Mouse (Mus musculus) limb, embryonic 14.5 days (tissue): ENCODE measurements around the gene Shc2. TPM values are rescaled to one million over a fixed set of nuclear protein-coding genes. Genes with fewer than 3 reads are reported as not detected.

Experiments used
- ATAC-seq: fragments of 200-750 bp; cut with Nextera tagmentation; 2 replicates; pipeline ENCODE4 v1.8.0; 2017; ENCODE audit warnings: low read depth, moderate number of reproducible peaks, moderate TSS enrichment; ENCODE audit not compliant: low FRiP score
- DNase-seq: peaks from one replicate; pipeline ENCODE4 v3.0.0-alpha.2; 2015; ENCODE audit warnings: low spot score
- H3K27ac ChIP-seq: fragments of 300-500 bp; sonication (generic); replicated peaks from 2 replicates; pipeline ENCODE4 v1.5.1; 2014; ENCODE audit warnings: low read depth, mild to moderate bottlenecking, low read length, moderate library complexity, mixed read lengths
- H3K27me3 ChIP-seq: fragments of 300-500 bp; sonication (generic); 2 replicates; pipeline ENCODE4 v1.6.1; 2014; ENCODE audit warnings: low read length, mixed read lengths; ENCODE audit not compliant: control insufficient read depth, insufficient read depth
- H3K36me3 ChIP-seq: fragments of 300-500 bp; sonication (generic); 2 replicates; pipeline ENCODE4 v1.6.1; 2014; ENCODE audit warnings: mild to moderate bottlenecking, low read length, moderate library complexity, mixed read lengths; ENCODE audit not compliant: control insufficient read depth, insufficient read depth
- H3K4me1 ChIP-seq: fragments of 300-500 bp; sonication (generic); 2 replicates; pipeline ENCODE4 v1.6.1; 2014; ENCODE audit warnings: antibody characterized with exemption, low read length, mixed read lengths; ENCODE audit not compliant: control insufficient read depth, insufficient read depth
- H3K4me2 ChIP-seq: fragments of 300-500 bp; sonication (generic); replicated peaks from 2 replicates; pipeline ENCODE4 v1.6.1; 2014; ENCODE audit warnings: low read depth, mild to moderate bottlenecking, low read length, moderate library complexity; ENCODE audit not compliant: severe bottlenecking
- H3K4me3 ChIP-seq: fragments of 300-500 bp; sonication (generic); replicated peaks from 2 replicates; pipeline ENCODE4 v1.5.1; 2014; ENCODE audit warnings: low read length
- H3K9ac ChIP-seq: fragments of 300-500 bp; sonication (generic); 2 replicates; pipeline ENCODE4 v1.6.1; 2014; ENCODE audit warnings: mild to moderate bottlenecking, low read depth, low read length, moderate library complexity; ENCODE audit not compliant: severe bottlenecking
- H3K9me3 ChIP-seq: fragments of 300-500 bp; sonication (generic); 2 replicates; pipeline ENCODE4 v1.6.1; 2016; ENCODE audit warnings: low read length; ENCODE audit not compliant: control insufficient read depth
- POLR2A ChIP-seq: fragments of 200-500 bp; IDR thresholded peaks from 2 replicates; pipeline ENCODE4 v1.8.0; 2012; ENCODE audit warnings: inconsistent platforms, mild to moderate bottlenecking, moderate library complexity, borderline replicate concordance; ENCODE audit not compliant: insufficient read depth, insufficient read length; ENCODE audit errors: extremely low read depth
- WGBS: fragments of 180-500 bp; shearing (Covaris S2); extraction: QIAGEN DNeasy Blood & Tissue Kit; methylation state at CpG from one replicate; pipeline ENCODE4 v1.1.7; 2014; 5-methylcytosine and 5-hydroxymethylcytosine counted together
- polyA plus RNA-seq, 2 experiments: library from polyadenylated mRNA; depleted of rRNA in 1 of 2; stranded (reverse) in 1 of 2; unstranded in 1 of 2; fragments of >200 nt; fragmentation: Nextera tagmentation in 1 of 2; extraction: Ambion mirVana in 1 of 2; gene quantifications; 2 replicates each; pipeline versions ENCODE4 v1.2.1 to v1.2.3; 2012 to 2014

The Shc2 gene
- polyA plus RNA-seq, 2 experiments = 9.0 to 30.2 TPM

DNA sequence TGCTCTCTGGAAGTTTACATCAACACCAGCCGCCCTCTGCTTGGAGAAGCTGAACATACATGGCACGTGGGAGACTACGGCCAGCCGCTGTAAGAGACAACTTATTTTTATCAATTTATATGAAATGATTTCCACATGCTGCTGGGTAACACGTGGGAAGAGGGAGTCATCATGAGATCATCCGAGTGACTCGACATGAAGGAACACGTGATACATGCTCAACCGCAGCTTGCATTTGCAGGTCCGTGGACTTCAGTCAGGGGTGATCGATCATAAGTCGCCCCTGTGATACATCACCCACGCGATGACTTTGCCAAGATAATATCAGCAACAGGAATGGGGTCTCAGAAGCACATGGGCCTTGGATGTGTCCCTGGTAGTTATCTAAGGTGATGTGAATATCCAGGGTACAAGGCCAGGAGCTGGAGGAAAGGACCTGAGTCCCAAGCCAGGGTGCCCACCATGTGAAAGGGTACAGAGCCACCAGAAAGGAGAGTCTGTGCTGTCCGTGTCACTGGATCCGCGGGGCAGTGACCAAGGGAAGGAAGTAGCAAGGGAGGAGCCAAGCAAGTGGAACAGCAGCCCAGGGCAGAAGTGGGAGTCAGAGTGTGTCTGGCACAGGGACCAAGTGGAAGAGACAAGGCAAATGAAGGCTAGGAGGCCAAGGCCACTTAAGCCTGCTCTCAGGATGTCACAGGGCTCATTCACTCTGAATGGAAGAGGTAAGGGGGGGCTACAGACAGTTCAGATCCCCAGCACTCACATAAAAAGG lies 4.5 kb downstream of the Shc2 start:
- H3K4me2 ChIP-seq = no peak overlapping the region
- H3K9ac ChIP-seq = no peak overlapping the region
- peaks cover 3% of the 10 kb centered on the region; the same call in 1 of the 2 replicates for H3K4me1 ChIP-seq
- no peaks in the 10 kb centered on the region for H3K36me3 ChIP-seq
- whole genome bisulfite sequencing = 90% methylated on average over 17 of the region's 17 CpGs
- TF ChIP-seq POLR2A = no peak
- H3K27me3 ChIP-seq = no peaks in the 10 kb centered on the region
- ATAC-seq (no peak), DNase-seq (no peak)
- H3K4me3 ChIP-seq = no peak overlapping the region
- H3K9me3 ChIP-seq = no peaks in the 10 kb centered on the region
- H3K27ac ChIP-seq = no peak overlapping the region

DNA sequence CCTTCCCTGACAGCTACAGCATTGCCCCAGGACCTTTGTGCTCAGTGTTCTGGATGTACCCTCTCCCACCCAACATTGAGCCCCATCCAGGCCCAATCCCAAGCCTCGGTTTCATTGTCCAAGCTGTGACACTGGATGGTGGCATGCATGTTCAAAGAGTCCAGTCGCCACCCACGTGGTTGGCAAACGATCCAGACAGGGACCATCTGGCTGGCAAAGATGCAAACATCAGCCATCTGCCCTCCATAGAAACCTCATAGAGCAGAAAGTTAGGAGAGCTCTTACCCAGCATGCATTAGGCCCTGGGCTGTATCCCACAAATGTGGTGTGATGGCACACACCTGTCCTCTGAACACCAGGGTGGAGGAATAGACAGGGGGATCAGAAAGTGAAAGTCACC lies 6.3 kb downstream of the Shc2 start:
- no peak for ATAC-seq
- TF ChIP-seq POLR2A = no peak
- DNase-seq = no peak
- 82% methylated on average over 4 of the region's 4 CpGs for WGBS
- no peak overlapping the region; the same call in 1 of the 2 replicates for H3K9ac ChIP-seq
- no peaks in the 10 kb centered on the region for H3K36me3 ChIP-seq
- no peak overlapping the region for H3K4me2 ChIP-seq
- no peak overlapping the region for H3K27ac ChIP-seq
- H3K4me1 ChIP-seq = no peaks in the 10 kb centered on the region
- no peak overlapping the region for H3K4me3 ChIP-seq
- no peaks in the 10 kb centered on the region for H3K9me3 ChIP-seq
- H3K27me3 ChIP-seq = no peaks in the 10 kb centered on the region

GRCm38 (mm10) chr10:79628377-79628776 lies 9.3 kb downstream of the Shc2 start:
- TF ChIP-seq POLR2A = no peak

GRCm38 (mm10) chr10:79626156-79626555 lies 11.6 kb downstream of the Shc2 start:
- TF ChIP-seq POLR2A = no peak
- H3K36me3 ChIP-seq = no peaks in the 10 kb centered on the region
- H3K4me1 ChIP-seq = no peaks in the 10 kb centered on the region
- DNase-seq (no peak), ATAC-seq (no peak)
- no peak overlapping the region for H3K4me3 ChIP-seq
- no peak overlapping the region for H3K9ac ChIP-seq
- H3K27me3 ChIP-seq = no peaks in the 10 kb centered on the region
- no peak overlapping the region for H3K27ac ChIP-seq
- 83% methylated on average over 10 of the region's 10 CpGs for WGBS
- no peak overlapping the region for H3K4me2 ChIP-seq
- no peaks in the 10 kb centered on the region for H3K9me3 ChIP-seq

More at GRCm38 (mm10) chr10:79628377-79628776, 9.3 kb downstream of the Shc2 start:
- Histone ChIP-seq H3K4me3 (no peak overlapping the region), H3K4me2 (no peak overlapping the region), H3K27me3 (no peaks in the 10 kb centered on the region), H3K36me3 (no peaks in the 10 kb centered on the region), H3K27ac (no peak overlapping the region), H3K4me1 (no peaks in the 10 kb centered on the region), H3K9me3 (no peaks in the 10 kb centered on the region), H3K9ac (no peak overlapping the region)
- no peak for ATAC-seq
- no peak for DNase-seq
- 72% methylated on average over 5 of the region's 5 CpGs for WGBS

- no peaks in the 10 kb centered on the region for H3K27me3 ChIP-seq
- DNase-seq = no peak
- no peak for ATAC-seq
- no peak overlapping the region for H3K9ac ChIP-seq
- H3K4me2 ChIP-seq = no peak overlapping the region
- H3K4me3 ChIP-seq = no peak overlapping the region
- no peaks in the 10 kb centered on the region for H3K4me1 ChIP-seq
- 84% methylated on average over 9 of the region's 9 CpGs for WGBS
- no peak for TF ChIP-seq POLR2A
- H3K9me3 ChIP-seq = no peaks in the 10 kb centered on the region
- no peak overlapping the region for H3K27ac ChIP-seq
- H3K36me3 ChIP-seq = no peaks in the 10 kb centered on the region
Measured at GRCm38 (mm10) chr10:79625398-79625797, 12.3 kb downstream of the Shc2 start.
